Mouse (Mus musculus) frontal cortex, postnatal 25 days (tissue): Measurements from ENCODE around the gene Haus4.

Experiments used
- DNase-seq, 2 experiments: peaks; one replicate each; pipeline ENCODE4 v3.0.0; 2022; ENCODE audit warnings: low spot score in 2 of 2

The Haus4 gene

DNA sequence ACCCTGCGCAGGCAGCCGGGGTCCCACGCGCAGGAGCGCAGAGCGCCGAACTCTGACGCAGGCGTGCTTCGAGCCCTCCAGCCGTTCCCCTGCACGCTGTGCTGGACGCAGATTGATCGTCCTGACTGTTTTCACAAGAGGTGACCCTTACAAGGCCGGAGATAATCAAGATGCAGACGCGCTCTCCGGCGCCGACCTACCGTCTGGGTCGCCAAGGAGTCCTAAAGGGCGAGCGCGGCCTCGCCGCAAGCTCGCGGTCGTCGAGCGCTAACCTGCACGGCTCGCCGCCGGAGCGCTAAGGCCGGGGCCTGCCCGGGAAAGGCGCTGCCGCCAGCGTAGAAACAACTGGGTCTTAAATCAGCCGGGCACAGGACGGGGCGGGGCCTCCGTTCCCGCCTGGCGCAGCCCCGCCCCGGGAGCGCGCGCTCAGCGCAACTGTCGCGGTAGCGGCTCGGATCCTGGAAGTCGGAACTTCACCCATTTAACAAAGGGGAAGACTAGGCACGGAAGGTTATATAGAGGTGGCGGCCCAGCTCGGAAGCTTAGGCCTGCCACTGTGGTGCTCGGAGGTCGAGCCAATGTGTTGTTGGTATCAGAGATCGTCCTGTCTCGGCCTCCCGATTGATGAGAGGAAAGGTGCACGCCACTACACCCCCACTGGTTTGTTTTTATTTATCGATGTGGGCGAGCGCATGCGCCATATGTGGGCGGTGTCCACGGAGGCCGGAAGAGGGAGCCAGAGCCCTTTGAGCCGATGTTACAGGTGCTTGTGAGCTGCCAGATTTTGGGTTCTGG lies at the start of gene Haus4:
TSS of gene Haus4 (minus strand) at position 642 of the 795 bp plus-strand sequence.
- peak; percentile 33 to 40 for DNase-seq

DNA sequence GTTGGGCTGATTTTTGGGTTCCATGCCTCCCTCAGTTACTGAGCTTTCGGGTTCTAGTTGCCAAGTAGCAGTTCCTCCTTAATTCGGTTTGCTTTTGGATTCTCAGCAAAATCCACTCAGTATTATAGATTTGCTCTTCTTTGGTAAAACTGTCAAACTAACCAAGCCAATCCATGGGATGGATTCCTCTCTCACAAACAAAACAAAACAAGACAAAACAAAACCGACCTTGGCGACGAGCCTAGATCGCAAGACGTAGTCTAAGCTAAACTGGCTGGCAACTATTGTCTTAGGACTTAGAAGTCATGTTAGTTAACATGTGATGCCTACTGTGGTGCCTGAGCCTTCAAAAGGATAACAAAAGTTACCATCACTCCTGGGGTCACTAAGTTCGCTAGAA lies 49.3 kb upstream of the Haus4 start:
- no peak for DNase-seq

DNA sequence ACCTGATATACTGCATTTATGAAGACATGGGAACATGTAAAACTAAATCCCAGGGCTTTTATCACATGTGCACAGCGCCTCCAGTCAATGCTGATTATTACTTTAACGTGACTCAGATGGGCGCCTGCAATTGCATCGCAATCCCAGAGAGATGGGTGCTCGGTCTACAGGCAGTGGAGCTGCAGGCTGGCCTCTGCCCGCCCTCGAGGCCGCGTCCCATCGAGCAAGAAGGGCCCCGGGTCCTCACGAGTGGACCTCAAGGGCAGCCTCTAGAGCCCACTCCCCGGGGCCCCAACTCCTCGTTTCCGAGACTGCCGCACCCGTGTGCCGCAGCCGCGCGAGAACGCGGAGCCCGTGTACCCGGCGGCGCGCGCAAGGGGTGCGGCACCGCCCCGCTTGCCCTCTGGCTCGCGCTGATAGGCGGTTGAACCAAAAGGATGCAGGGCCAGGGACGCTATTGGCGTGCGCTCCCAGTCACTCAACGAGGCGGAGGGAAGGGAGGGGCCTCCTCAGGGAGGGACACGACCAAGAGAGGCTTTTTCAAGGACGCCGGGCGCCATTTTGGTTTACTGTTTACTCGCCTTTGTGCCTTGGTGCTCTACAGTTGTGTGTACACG lies 48.7 kb upstream of the Haus4 start:
- DNase-seq, result peak; percentile 84 to 92

DNA sequence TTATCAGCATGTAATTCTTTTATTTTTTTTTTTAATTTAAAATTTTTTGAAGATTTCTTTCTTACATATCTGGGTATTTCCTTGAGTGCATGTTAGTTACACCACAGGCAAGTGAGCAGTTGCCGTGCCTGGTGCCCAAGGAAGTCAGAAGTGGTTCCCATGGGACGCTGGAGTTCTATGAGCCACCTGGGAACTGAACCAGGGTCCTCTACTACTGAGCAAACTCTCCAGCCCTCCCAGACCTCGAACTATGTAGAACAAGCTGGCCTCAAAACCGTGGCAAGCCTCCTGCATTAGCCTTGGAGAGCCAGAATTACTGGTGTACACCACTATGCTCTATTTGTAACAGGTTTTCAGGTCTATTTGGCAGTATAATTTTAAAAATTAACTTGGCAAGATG lies 48.2 kb upstream of the Haus4 start:
- no peak for DNase-seq

DNA sequence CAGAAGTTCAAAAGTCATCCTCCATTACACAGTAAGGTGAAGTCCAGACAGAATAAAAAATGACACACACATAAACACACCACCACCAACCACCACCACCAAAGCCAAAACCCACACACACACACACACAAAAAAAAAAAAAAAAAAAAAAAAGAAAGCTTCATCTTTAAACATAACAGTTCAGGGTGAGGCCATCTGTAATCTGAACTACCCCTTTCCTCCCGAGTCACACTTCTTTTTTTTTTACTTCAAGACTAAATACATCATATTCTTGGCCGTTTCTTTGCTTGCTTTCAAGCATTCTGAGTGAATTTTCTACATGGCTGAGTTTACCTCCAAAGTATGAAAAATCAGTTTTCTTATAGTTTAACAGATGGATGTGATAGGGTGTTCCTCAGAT lies 47.2 kb upstream of the Haus4 start:
- no peak for DNase-seq

DNA sequence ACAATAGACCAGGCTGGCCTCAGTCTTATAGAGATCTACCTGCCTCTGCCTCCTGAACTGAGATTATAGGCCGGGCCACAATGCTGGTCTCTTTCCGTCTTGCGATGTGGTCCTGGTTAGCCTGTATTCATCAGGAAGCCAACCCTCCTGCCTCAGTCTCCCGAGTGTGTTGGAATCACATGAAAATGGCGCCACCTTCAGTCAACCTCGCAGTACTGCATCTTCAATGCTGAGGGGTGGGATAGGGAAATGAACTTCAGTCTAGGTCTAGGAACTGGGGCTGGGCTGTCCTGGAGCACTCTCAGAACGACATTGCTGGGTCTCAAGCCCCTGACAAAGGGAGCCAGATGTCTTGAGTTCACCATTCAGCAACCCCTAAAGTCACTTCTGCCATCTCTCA lies 42.7 kb upstream of the Haus4 start:
- no peak for DNase-seq

DNA sequence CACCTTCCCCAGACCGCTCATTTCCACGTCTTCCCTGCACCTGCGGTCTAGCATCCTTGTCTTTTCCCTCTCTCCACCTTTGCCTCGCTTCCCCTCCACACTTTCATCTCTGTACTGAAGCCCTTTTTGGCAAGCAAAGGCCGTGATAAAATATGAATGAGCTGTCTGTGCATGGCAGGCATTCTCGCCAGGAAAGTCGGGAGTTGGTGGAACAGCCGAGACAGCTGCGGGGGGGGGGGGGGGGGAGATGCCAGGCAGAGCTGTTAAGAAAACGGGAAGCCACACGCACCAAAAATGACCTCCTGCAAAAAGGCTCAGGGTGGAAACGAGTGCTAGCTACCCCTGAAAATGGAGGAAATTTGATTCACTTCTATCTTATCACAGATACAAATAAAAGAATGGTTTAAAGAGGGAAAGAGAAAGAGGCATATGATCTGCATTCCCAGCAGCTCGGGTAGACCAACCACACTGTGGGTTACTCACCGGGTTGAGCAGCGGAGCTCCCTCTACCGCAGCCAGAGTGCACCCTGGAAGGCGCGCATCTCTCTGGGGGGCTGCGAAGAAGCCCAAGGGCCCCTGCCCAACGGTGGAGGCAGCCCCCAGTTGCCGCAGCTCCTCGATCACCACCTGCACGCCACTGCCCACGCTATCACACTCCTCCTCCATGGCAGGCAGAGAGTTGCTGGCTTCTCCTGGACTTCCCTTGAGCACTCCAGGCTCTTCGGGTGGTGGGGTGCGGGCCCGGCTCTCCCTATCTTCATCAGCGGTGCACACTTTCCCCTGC lies 40.4 kb upstream of the Haus4 start:
- no peak for DNase-seq

DNA sequence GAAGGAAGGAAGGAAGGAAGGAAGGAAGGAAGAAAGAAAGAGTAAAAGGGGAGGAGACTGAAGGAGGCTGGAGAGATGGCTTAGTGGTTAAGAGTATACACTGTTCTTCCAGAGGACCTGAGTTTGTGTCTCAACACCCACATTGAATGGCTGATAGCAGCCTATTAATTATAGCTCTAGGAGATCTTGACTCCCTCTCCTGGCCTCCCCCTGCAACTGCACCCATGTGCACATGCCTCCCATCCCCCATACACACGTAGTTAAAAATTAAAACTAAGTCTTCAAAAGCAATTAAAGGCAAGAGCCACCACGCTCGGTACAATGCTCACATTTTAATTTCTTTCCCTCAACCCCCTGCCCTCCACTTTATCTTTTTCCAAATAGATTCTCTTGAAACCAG lies 39.6 kb upstream of the Haus4 start:
- no peak for DNase-seq

DNA sequence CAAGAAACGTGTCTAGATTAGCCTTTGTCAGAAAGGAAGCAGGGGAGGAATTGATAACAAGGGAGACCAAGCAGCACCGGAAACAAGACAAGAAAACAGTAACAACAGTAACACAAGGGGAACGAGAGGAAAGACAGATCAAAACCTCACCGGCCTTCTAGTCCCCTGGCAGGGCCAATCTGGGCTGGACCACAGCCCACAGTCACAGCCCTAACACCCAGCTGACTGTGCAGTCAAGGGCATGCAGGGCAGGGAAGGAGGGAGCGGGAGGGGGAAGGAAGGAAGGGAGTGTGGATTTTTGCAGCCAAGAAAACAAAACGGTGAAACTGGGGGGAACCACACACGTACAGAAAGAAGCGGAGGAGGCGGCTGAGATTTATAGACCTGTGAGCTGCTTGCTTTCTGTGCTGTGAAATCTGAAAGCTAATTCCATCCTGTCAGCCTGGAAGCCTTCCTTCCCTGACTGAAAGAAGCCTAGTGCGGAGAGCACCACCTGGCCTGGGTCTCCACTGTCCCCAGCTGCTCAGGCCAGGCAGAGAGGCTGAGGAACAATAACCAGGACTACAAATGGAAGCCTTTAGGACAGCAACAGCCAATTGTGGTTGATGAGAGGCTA lies 38.0 kb upstream of the Haus4 start:
- no peak for DNase-seq

DNA sequence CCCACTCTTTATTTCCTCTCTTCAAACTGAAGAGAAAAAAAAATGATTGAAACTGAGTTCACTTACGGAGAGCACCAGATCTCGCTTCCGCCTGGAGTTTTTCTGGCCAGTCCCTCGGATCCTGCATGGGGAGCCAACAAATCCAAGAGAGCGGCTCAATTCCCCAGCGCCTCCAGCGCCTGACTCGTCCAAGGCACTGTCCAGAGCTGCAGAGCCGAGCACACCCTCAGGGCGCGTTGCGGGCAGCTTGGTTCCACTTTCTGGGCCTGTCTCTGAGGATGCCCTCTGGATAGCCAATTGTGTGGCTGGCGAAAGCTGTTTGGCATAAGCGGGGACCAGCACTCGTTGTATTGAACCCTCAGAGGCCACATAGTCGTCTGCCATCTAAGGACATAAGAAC lies 36.6 kb upstream of the Haus4 start:
- DNase-seq, result no peak

DNA sequence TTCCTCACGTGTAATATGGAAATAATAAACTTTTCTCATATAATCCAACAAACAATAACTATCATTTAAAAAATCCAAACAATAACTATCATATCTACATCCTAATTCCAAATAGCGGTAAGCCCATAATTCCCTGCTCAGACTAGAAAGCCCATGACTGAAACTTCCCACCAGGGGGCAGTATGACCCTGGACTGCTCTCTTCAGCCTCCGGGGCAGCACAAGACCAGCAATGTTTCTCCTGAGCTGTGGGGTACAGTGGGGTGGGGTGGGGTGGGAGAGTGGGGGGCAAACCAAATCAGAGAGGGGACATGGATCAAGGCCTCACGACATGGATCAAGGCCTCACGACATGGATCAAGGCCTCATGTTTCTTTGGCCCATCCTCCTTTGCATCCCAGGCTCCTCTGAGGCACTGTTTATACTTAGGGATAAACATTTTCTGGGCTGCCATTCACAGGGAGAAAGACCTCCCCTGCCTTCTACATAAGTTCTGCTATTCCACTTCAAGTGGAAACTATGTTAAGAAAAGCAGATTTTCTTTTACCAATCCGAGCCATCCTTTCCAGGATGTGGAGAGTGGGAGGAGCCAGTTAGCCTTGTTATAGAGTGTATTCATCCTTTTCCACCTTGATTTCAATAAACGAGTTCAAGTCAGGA lies 29.4 kb upstream of the Haus4 start:
- no peak for DNase-seq

DNA sequence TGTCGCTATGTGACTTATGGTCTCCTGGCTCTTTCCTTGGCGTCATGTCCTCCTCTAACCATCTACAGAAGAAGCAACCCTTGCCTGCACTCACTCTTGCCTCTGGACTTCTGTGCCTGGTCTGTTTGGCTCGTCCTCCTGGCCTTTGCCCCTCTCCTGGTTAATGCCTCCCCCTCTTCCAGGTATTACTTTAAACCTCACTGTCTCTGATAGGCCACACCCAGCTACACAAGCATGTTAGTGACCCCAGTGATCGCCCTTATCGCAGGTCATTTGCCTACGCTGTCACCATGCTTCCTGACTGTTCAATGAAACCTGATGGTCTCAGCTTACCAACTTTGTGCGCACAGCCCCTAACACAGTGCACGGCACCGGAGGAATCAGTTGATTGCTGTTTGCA lies 28.1 kb upstream of the Haus4 start:
- no peak for DNase-seq

DNA sequence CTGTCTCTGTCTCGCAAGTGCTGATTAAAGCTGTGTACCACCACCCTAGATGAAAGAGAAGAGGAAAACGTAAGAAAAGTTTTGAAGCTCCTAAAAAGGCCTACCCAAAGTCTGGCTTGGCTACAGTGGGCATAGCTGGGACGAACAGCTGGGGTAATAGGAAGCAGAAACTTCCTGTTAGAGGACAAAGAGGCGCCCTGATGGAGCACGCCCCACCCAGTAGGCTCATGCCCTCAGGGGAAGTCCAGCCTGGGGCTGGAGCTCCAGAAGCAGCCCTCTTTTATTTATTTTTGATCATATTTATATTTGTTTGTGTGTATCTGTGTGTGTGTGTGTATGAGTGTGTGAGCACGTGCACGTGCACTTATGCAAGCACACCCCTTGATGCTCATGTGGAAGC lies 25.2 kb upstream of the Haus4 start:
- DNase-seq, result no peak

DNA sequence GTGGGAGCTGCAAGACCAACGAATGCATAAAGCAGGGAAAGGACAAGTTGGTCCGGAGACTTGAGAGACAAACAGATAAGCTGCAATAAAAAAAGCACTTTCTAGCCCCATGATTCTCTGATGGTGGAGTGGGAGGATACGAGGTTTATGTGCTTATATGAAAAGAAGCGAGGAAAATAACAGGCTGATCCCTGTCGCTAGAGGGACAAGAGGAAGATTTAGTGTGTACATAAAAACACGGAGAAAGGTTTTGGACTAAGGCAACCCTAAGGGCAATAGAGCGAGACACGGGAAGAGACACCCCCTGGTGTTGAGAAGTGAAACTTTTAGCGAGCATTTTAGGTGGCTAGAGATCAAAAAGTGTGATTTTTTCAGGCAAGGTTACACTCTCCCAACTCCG lies 23.6 kb upstream of the Haus4 start:
- DNase-seq, result peak in 1 of 2 experiments; percentile 46

DNA sequence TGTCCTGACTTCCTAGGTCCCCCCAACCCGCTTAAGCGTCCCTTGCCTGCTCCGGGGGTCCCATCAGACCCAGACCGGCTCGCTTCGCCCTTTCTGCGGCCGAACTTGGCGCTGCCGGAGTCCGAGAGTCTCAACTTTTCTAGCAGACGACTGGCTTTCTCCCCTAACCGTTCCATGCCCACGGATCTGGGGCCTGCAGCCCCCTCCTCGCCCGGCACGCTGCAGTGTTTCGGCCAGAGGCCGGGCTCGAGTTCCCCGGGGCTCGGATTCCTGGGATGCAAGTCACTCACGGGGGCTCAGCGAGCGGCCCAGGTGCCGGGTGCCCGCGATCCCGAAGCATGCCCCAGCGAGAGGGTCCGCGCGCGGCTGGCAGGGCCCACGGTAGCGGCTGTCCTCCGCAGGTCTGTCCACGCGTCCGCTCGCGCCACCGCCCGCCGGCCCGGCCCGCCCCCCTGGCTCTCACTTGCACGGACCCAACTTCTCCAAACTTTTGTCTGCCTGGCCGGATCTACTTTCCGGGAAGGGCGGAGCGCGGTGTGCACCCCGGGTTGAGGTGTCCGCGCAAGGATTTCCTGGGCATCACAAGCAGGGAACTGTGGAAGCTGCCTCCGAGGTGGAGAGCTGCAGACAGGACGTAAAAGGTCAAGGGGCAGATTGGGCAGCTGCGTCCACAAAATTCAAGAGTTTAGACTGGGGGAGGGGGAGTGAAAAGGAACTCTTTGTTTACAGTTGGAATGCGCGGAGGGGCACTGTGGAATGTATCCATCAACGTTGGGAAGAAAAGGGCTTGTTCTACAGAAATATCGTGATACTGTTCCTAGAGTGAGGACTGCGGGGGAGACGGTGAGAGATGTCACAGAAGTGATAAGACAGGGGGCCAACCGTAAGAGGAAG lies 22.9 kb upstream of the Haus4 start, which contains the start of gene Ajuba:
TSS of gene Ajuba (minus strand) at position 470 of the 894 bp plus-strand sequence.
- peak in 1 of 2 experiments; percentile 57 for DNase-seq

DNA sequence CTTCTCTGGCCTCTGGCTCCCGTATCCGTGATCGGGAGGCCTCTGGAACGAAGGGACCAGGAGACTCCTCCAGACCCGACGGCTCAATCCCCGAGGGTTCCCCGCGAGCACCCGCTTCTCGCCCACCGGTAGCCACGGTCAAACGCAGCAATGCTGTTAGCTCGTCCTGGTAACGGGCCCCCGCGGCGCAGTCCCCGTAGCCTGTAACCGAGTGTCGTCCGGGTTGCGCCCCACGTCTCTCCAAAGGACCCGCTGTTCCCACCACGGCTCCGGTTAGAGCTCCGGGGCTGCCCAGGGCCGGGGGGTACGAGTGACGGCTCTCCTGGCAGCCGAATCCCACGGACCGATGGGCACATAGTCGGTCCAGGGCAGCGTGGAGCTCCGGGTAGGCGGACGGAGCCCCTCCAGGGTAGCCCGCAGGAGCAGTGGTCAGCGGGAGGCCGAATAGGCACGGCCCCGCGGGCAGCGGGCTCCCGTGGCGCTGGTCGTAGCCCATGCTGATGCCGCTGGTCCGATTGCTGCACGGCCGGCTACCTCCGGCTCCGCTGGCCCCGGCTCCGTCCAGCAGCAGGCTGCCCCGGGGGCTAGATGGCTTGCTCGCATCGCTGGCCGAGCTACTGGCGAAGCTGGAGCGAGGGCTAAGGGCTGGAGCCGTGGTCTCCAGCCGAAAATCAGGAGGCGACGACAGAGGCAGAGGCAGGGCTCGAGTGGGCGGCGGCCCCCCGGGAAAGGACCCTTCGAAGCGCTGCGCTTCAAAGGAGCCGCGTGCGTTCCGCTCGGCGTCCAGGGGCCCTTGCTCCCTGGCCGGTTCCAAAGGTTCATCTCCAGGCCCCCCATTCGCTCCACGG lies 22.0 kb upstream of the Haus4 start:
- no peak for DNase-seq

DNA sequence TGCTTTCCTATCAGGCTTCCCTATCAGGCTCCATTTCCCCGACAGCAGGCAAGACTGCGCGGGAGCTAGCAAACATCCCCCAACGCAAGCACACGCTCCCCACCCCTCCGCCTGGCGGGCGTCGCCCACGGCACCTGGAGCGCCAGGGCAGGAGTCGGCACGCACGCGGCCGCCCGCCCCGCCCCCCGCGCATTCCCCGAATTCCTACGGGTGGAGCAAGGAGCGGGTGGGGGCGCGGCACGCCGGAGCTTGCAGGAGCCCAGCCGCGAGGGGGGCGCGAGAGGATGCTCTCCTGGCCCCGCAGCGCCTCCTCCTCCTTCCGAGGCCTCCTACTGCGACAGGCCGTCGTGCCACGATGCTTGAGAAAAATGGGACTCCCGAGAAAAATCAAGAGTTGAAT lies 21.2 kb upstream of the Haus4 start:
- DNase-seq, result no peak

DNA sequence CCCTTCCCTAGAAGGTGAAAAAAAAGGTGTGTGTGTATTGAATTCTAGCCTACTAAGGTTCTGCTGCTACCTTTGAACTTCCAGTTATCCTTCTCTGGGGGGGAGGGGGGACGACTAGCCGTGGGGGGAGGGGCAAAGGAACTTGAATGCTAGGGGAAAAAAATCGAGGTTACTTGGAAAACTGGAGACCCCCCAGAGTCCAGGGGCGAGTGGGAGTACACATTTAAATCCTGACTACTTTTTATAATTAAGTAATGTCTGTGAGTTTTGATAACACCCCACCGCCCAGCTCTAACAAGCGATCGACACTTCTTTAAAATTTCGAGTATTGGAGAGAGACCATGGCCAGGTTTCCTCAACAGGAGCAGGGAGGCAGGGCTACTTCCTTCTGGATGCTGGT lies 20.6 kb upstream of the Haus4 start:
- DNase-seq, result no peak

DNA sequence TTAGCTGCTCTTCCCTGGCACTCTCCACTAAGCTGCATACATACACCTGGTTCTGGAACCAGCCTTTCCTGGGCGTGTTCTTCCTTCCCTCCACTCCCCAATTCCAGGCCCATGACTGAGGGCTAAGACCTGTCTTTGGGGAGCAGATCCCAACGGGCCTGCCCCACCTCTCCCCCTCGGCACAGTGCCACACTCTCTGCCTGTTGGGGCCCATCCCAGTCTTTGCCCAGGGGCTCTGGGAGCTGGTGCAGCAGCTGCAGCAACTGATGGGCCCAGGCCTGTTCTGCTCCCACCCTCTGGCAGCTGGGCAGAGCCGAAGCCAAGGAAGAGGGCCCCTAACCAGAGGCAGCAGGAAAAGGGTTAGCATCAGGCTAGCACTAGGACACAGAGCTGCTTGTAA lies 19.8 kb upstream of the Haus4 start:
- DNase-seq, result no peak
